17 mouse cellular contexts compared by ENCODE assay signal in genomic region chr13:81239427-81239826, GRCm38 (mm10).
DNase-seq lines count a peak whose midpoint lies in the region; ATAC-seq lines count a peak whose summit lies in the region.
"Had no signal": no experiment of that assay in that cellular context is flagged by ENCODE, and none has a peak within 500 bp of the region (broad histone marks: within the 10 kb centered on the region; RNA-seq: fewer than 3 reads in every experiment).

No protein-coding gene starts in this region.

- no peaks in the 10 kb centered on the region for H3K4me1 ChIP-seq in midbrain, embryonic 14.5 days (ENCODE audit: control insufficient read depth, insufficient read depth, low read length)
- H3K4me1 ChIP-seq in midbrain, embryonic 11.5 days (ENCODE audit: control insufficient read depth, insufficient read depth, low read length), result no peaks in the 10 kb centered on the region
- no peaks in the 10 kb centered on the region for H3K4me1 ChIP-seq in hindbrain, embryonic 12.5 days
- H3K4me1 ChIP-seq in intestine, embryonic 16.5 days (ENCODE audit: control insufficient read depth, insufficient read depth, low read length), result no peaks in the 10 kb centered on the region
- H3K4me1 ChIP-seq: embryonic facial prominence, embryonic 10.5 days; embryonic facial prominence, embryonic 12.5 days; forebrain, embryonic 13.5 days had no signal

- no peak overlapping the region for H3K9ac ChIP-seq in midbrain, embryonic 14.5 days (replicated peaks; ENCODE audit: low read length)
- no peak overlapping the region for H3K9ac ChIP-seq in midbrain, embryonic 11.5 days (ENCODE audit: low read length)
- H3K9ac ChIP-seq in hindbrain, embryonic 12.5 days, result no peak overlapping the region
- no peak overlapping the region for H3K9ac ChIP-seq in intestine, embryonic 16.5 days (ENCODE audit: low read depth, low read length)
- H3K9ac ChIP-seq: embryonic facial prominence, embryonic 12.5 days; forebrain, embryonic 13.5 days had no signal

- H3K27me3 ChIP-seq in midbrain, embryonic 14.5 days (ENCODE audit: control insufficient read depth, insufficient read depth, low read length), result no peaks in the 10 kb centered on the region
- H3K27me3 ChIP-seq in midbrain, embryonic 11.5 days (ENCODE audit: control insufficient read depth, insufficient read depth, low read length), result no peaks in the 10 kb centered on the region
- no peaks in the 10 kb centered on the region for H3K27me3 ChIP-seq in hindbrain, embryonic 12.5 days
- no peaks in the 10 kb centered on the region for H3K27me3 ChIP-seq in intestine, embryonic 16.5 days (replicated peaks; ENCODE audit: control insufficient read depth, insufficient read depth, low read length)
- H3K27me3 ChIP-seq: embryonic facial prominence, embryonic 12.5 days; forebrain, embryonic 13.5 days had no signal

- no peak overlapping the region for H3K4me3 ChIP-seq in midbrain, embryonic 14.5 days (replicated peaks; ENCODE audit: low read depth, low read length)
- H3K4me3 ChIP-seq in midbrain, embryonic 11.5 days (ENCODE audit: low read depth, low read length), result no peak overlapping the region
- no peak overlapping the region for H3K4me3 ChIP-seq in hindbrain, embryonic 12.5 days
- H3K4me3 ChIP-seq in intestine, embryonic 16.5 days (ENCODE audit: low read length), result no peak overlapping the region
- H3K4me3 ChIP-seq: embryonic facial prominence, embryonic 10.5 days; embryonic facial prominence, embryonic 12.5 days; forebrain, embryonic 13.5 days had no signal

- H3K36me3 ChIP-seq in midbrain, embryonic 14.5 days (ENCODE audit: control insufficient read depth, insufficient read depth, low read length), result no peaks in the 10 kb centered on the region
- no peaks in the 10 kb centered on the region for H3K36me3 ChIP-seq in midbrain, embryonic 11.5 days (ENCODE audit: control insufficient read depth, insufficient read depth, low read length)
- no peaks in the 10 kb centered on the region for H3K36me3 ChIP-seq in hindbrain, embryonic 12.5 days
- H3K36me3 ChIP-seq in intestine, embryonic 16.5 days (ENCODE audit: control insufficient read depth, insufficient read depth, low read length), result no peaks in the 10 kb centered on the region
- H3K36me3 ChIP-seq: embryonic facial prominence, embryonic 10.5 days; embryonic facial prominence, embryonic 12.5 days had no signal

- no peak overlapping the region for H3K27ac ChIP-seq in midbrain, embryonic 14.5 days (replicated peaks; ENCODE audit: low read depth, low read length)
- H3K27ac ChIP-seq in midbrain, embryonic 11.5 days (ENCODE audit: low read depth, low read length), result no peak overlapping the region
- no peak overlapping the region for H3K27ac ChIP-seq in hindbrain, embryonic 12.5 days
- no peak overlapping the region for H3K27ac ChIP-seq in intestine, embryonic 16.5 days (ENCODE audit: low read length)
- H3K27ac ChIP-seq: embryonic facial prominence, embryonic 10.5 days; embryonic facial prominence, embryonic 12.5 days; forebrain, embryonic 13.5 days had no signal

- no peak overlapping the region for H3K4me2 ChIP-seq in midbrain, embryonic 14.5 days (ENCODE audit: low read length)
- no peak overlapping the region for H3K4me2 ChIP-seq in midbrain, embryonic 11.5 days
- H3K4me2 ChIP-seq in hindbrain, embryonic 12.5 days (replicated peaks), result no peak overlapping the region
- no peak overlapping the region for H3K4me2 ChIP-seq in intestine, embryonic 16.5 days (ENCODE audit: low read depth, low read length)
- H3K4me2 ChIP-seq: embryonic facial prominence, embryonic 12.5 days; forebrain, embryonic 13.5 days had no signal

- DNase-seq in midbrain, embryonic 14.5 days, result no peak
- DNase-seq in midbrain, embryonic 11.5 days (ENCODE audit: low spot score, missing footprints), result no peak
- DNase-seq in layer of hippocampus, postnatal 25 days (ENCODE audit: extremely low spot score in 1 of 2, low spot score in 1 of 2), result no peak
- DNase-seq: cerebellum, adult 11 months; cerebellum, adult 18-20 months; cerebellum, adult 8-10 months; cerebellum, adult 9-11 months; cerebellum, postnatal 14 days; cerebellum, postnatal 36 days had no signal

- 0 out of 2 replicates have a peak, but pooled peaks have one; percentile 7 for ATAC-seq in midbrain, embryonic 14.5 days (ENCODE audit: low FRiP score, low TSS enrichment)
- no peak for ATAC-seq in midbrain, embryonic 11.5 days (ENCODE audit: low FRiP score)
- ATAC-seq in granulocyte monocyte progenitor cell, adult 5-6 weeks (replicated peaks; ENCODE audit: poor library complexity, severe bottlenecking), result peak; percentile 77
- peak; percentile 59 for ATAC-seq in megakaryocyte, adult 5-6 weeks (ENCODE audit: poor library complexity, severe bottlenecking)
- no peak for ATAC-seq in hindbrain, embryonic 12.5 days (ENCODE audit: low FRiP score)
- no peak for ATAC-seq in intestine, embryonic 16.5 days
- ATAC-seq: forebrain, embryonic 13.5 days; forebrain, embryonic 16.5 days had no signal

- WGBS in midbrain, embryonic 14.5 days, result 95% methylated on average over 3 of the region's 3 CpGs
- WGBS in midbrain, embryonic 11.5 days, result 93% methylated on average over 3 of the region's 3 CpGs
- 91% methylated on average over 3 of the region's 3 CpGs for WGBS in hindbrain, embryonic 12.5 days
- 85% methylated on average over 3 of the region's 3 CpGs for WGBS in intestine, embryonic 16.5 days

- H3K9me3 ChIP-seq in midbrain, embryonic 14.5 days (ENCODE audit: control insufficient read depth, low read length), result no peaks in the 10 kb centered on the region
- H3K9me3 ChIP-seq in midbrain, embryonic 11.5 days (ENCODE audit: control insufficient read depth, low read length), result no peaks in the 10 kb centered on the region
- no peaks in the 10 kb centered on the region for H3K9me3 ChIP-seq in hindbrain, embryonic 12.5 days (replicated peaks)
- H3K9me3 ChIP-seq in intestine, embryonic 16.5 days (ENCODE audit: control insufficient read depth, low read length), result no peaks in the 10 kb centered on the region
- H3K9me3 ChIP-seq: embryonic facial prominence, embryonic 10.5 days; embryonic facial prominence, embryonic 12.5 days; forebrain, embryonic 13.5 days had no signal

Comparison
In these comparisons a context has a peak if more than half of its experiments do, and no peak if none do; other contexts are left out.
1. ATAC-seq: peak in midbrain, embryonic 14.5 days (single experiment), granulocyte monocyte progenitor cell, adult 5-6 weeks (single experiment) and megakaryocyte, adult 5-6 weeks (single experiment); none in midbrain, embryonic 11.5 days (single experiment), hindbrain, embryonic 12.5 days (single experiment) and intestine, embryonic 16.5 days (single experiment).